Mouse (Mus musculus) cortical plate, adult 2 months (tissue): ENCODE results near the gene Mcl1. TPM values are rescaled to one million over a fixed set of nuclear protein-coding genes. Genes with fewer than 3 reads are reported as not detected.

ENCODE experiments used
- H3K27ac ChIP-seq: fragments of 200-500 bp; 2 replicates; pipeline ENCODE4 v1.5.1; 2012; ENCODE audit warnings: low read length, control low read depth, inconsistent platforms; ENCODE audit not compliant: insufficient read depth
- H3K4me1 ChIP-seq: fragments of 200-500 bp; 2 replicates; pipeline ENCODE4 v1.6.1; 2011; ENCODE audit warnings: low read length; ENCODE audit not compliant: control insufficient read depth, insufficient read depth
- H3K4me3 ChIP-seq: fragments of 200-500 bp; 2 replicates; pipeline ENCODE4 v1.5.1; 2011; ENCODE audit warnings: mild to moderate bottlenecking, low read length, control low read depth; ENCODE audit not compliant: insufficient read depth
- CTCF ChIP-seq: fragments of 200-500 bp; IDR thresholded peaks from 2 replicates; pipeline ENCODE4 v1.5.1; 2011; ENCODE audit warnings: mild to moderate bottlenecking, control low read depth, low read length; ENCODE audit not compliant: insufficient read depth; ENCODE audit errors: extremely low read depth
- POLR2A ChIP-seq: fragments of 200-500 bp; IDR thresholded peaks from 2 replicates; pipeline ENCODE4 v1.6.1; 2011; ENCODE audit warnings: mild to moderate bottlenecking, low read length, control low read depth; ENCODE audit not compliant: insufficient read depth; ENCODE audit errors: extremely low read depth
- polyA plus RNA-seq: library from polyadenylated mRNA; depleted of rRNA; stranded (reverse); fragments of >200 nt; gene quantifications from 2 replicates; pipeline ENCODE4 v1.2.3, GENCODE M21; 2012; rRNA removed

The Mcl1 gene
- polyA plus RNA-seq, 1 experiment, result 39.5 TPM

DNA sequence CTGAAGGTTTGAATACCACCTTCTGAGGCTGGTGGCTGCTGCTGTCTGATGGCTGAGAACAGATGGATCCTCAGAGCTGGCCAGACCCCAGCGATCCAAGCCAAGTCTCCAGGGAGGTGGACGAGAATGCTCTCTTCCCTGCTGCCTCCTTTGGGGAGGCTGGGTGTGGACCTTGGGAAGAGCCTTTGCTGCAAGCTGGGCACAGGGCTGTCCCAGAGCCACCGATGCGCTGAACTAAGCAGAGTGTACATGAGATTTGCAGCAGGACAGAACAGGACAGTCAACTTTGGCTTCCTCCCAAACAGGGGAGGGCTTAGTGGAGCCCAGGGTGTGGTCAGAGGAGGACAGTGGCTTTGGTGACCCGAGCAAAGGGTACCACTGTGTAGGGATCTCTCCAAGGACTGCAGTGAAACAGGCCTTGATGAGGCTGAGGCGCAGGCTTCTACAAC is 41.7 kb downstream of the Mcl1 start:
- Histone ChIP-seq H3K27ac (no peak overlapping the region), H3K4me3 (no peak overlapping the region), H3K4me1 (no peaks in the 10 kb centered on the region; the same call in 1 of the 2 replicates)
- TF ChIP-seq POLR2A (no peak), CTCF (no peak)

- Histone ChIP-seq H3K4me1 (no peaks in the 10 kb centered on the region; the same call in 1 of the 2 replicates), H3K27ac (0 out of 2 replicates have a peak overlapping the region, but pooled peaks have one; percentile 34), H3K4me3 (no peak overlapping the region)
- no peak for TF ChIP-seq POLR2A
- TF ChIP-seq CTCF, result no peak
Observed at GRCm38 (mm10) chr3:95701085-95701484, 42.5 kb downstream of the Mcl1 start.

DNA sequence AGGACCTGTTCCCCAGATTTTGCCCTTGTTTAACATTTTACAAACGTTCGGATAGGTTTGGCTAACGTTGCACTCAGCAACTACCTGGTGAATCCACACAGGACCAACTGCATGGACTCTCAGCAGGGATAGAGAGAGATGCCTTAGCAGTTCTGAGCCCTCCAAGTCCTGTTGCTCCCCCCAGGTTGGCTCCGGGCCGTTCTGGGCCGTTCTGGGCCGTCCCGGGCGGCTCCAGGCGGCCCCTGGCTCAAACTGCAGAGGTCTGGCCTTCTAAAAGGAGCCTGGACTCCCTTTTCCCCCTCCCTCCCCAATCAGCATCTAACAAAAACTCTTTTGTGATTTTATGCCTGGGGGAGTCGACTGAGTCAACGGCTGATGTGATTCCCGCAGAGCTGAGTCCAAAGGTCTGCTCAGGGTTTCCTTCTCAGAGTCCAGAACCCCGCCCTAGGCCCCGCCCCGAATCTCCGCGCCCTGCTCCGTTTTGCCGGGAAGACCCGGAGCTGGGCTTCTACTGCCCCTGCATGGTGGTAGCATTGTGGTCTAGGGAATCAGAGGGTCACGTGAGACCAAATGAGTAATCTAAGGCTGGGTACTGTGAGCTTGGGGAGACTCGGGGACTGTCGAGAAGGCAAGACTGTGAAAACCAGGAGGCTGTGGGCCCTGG is 43.4 kb downstream of the Mcl1 start:
- TF ChIP-seq CTCF (0 out of 2 replicates have a peak, but pooled peaks have one; percentile 4), POLR2A (no peak)
- Histone ChIP-seq H3K4me3 (no peak overlapping the region), H3K4me1 (no peaks in the 10 kb centered on the region; the same call in 1 of the 2 replicates), H3K27ac (0 out of 2 replicates have a peak overlapping the region, but pooled peaks have one; percentile 1)

GRCm38 (mm10) chr3:95703276-95703675 is 44.7 kb downstream of the Mcl1 start:
- Histone ChIP-seq H3K4me3 (no peak overlapping the region), H3K4me1 (no peaks in the 10 kb centered on the region; the same call in 1 of the 2 replicates), H3K27ac (no peak overlapping the region)
- no peak for TF ChIP-seq CTCF
- TF ChIP-seq POLR2A, result no peak

DNA sequence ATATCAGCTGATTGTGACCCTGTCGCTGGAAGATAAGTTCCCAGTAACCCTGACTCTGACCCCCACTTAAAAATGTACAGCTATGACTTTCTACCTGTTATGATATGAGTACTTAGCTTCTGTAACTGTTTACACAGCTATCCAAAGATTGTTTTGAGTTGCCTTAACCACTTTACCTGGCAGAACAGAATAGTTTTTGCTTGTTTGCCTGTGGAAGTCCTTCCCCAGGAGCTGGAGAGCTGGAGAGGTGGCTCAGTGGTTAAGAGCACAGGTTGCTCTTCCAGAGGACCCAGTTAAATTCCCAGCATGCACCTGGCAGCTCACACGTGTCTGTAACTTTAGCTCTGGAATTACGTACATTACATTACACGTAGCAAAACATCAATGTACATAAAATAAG is 46.0 kb downstream of the Mcl1 start:
- TF ChIP-seq POLR2A (no peak), CTCF (no peak)

DNA sequence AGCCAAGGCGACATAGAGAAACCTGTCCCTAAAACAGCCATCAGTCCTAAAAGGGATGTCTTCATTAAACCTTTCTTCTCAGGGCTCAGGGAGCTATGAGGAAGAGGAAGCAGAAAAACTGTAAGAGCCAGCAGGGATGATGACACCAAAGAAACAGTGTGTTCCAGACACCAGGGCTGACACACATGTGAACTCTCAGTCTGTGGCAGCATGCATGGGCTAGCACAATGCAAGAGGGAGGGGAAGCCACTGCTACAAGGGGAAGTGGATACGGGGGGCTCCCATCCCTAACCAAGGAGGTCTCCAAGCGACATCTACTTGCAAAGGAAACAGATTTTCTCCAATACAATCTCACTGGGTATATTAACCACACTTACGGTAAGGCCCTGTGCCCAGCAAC is 47.7 kb downstream of the Mcl1 start:
- TF ChIP-seq POLR2A (no peak), CTCF (no peak)
- H3K4me3 ChIP-seq, result no peak overlapping the region
- H3K27ac ChIP-seq, result no peak overlapping the region
- no peaks in the 10 kb centered on the region; the same call in 1 of the 2 replicates for H3K4me1 ChIP-seq

More for the DNA sequence above, 46.0 kb downstream of the Mcl1 start:
- no peaks in the 10 kb centered on the region; the same call in 1 of the 2 replicates for H3K4me1 ChIP-seq
- no peak overlapping the region for H3K4me3 ChIP-seq
- no peak overlapping the region for H3K27ac ChIP-seq

- no peaks in the 10 kb centered on the region for H3K4me1 ChIP-seq
- TF ChIP-seq CTCF (no peak), POLR2A (no peak)
- H3K4me3 ChIP-seq, result no peak overlapping the region
- H3K27ac ChIP-seq, result no peak overlapping the region
Observed at GRCm38 (mm10) chr3:95707497-95707896, 48.9 kb downstream of the Mcl1 start.

- no peak overlapping the region for H3K27ac ChIP-seq
- no peak overlapping the region for H3K4me3 ChIP-seq
- H3K4me1 ChIP-seq, result no peaks in the 10 kb centered on the region
- TF ChIP-seq CTCF, result no peak
- no peak for TF ChIP-seq POLR2A
Observed at GRCm38 (mm10) chr3:95709044-95709443, 50.5 kb downstream of the Mcl1 start.

- TF ChIP-seq CTCF (no peak), POLR2A (no peak)
- H3K4me3 ChIP-seq, result no peak overlapping the region
- no peaks in the 10 kb centered on the region for H3K4me1 ChIP-seq
- no peak overlapping the region for H3K27ac ChIP-seq
Observed at GRCm38 (mm10) chr3:95709967-95710366, 51.4 kb downstream of the Mcl1 start.

Other genes starting within 250 kb of the Mcl1 start
- 42.3 and 47.6 TPM in 2 replicates for gene Arnt, start 224.4 kb upstream of the Mcl1 start, polyA plus RNA-seq
- 5.5 and 6.7 TPM in 2 replicates for gene Ctsk, start 159.5 kb upstream of the Mcl1 start, polyA plus RNA-seq
- 95.5 and 100 TPM in 2 replicates for gene Ctss, start 132.0 kb upstream of the Mcl1 start, polyA plus RNA-seq
- not detected in 2 replicates for gene Hormad1, start 99.1 kb upstream of the Mcl1 start, polyA plus RNA-seq
- gene Golph3l, start 69.9 kb upstream of the Mcl1 start, polyA plus RNA-seq, result 15.5 and 15.9 TPM in 2 replicates
- 149 and 155 TPM in 2 replicates for gene Ensa, start 33.8 kb upstream of the Mcl1 start, polyA plus RNA-seq
- gene Adamtsl4, start 29.1 kb downstream of the Mcl1 start, polyA plus RNA-seq, result 6.0 and 6.4 TPM in 2 replicates
- 15.6 and 15.7 TPM in 2 replicates for gene Ecm1, start 80.8 kb downstream of the Mcl1 start, polyA plus RNA-seq
- 38.6 and 39.3 TPM in 2 replicates for gene Tars2, start 101.4 kb downstream of the Mcl1 start, polyA plus RNA-seq
- gene Rprd2, start 160.1 kb downstream of the Mcl1 start, polyA plus RNA-seq, result 21.4 and 22.8 TPM in 2 replicates
- gene Prpf3, start 197.1 kb downstream of the Mcl1 start, polyA plus RNA-seq, result 36.0 and 36.9 TPM in 2 replicates
- gene Mrps21, start 212.7 kb downstream of the Mcl1 start, polyA plus RNA-seq, result 250 and 251 TPM in 2 replicates
- 54.7 and 63.6 TPM in 2 replicates for gene Ciart, start 223.5 kb downstream of the Mcl1 start, polyA plus RNA-seq
- 14.2 and 15.6 TPM in 2 replicates for gene BC028528, start 233.2 kb downstream of the Mcl1 start, polyA plus RNA-seq
- 68.6 and 71.6 TPM in 2 replicates for gene Aph1a, start 235.2 kb downstream of the Mcl1 start, polyA plus RNA-seq
- 19.9 and 22.3 TPM in 2 replicates for gene Car14, start 245.9 kb downstream of the Mcl1 start, polyA plus RNA-seq